Mouse (Mus musculus): ENCODE measurements around the gene Lrch3. TPM values are rescaled to one million over a fixed set of nuclear protein-coding genes. Genes with fewer than 3 reads are reported as not detected.
A peak's percentile ranks its signal among the peaks of the same experiment; 100 is the strongest.
"Not testable (repeated sequence)": the region's sequence is repeated elsewhere in the genome, so short reads cannot be mapped to it uniquely, and the experiment has no call there.

The Lrch3 gene
- total RNA-seq, 2 experiments from 2014 or later, result 13.2 to 14.6 TPM

GRCm38 (mm10) chr16:32906186-32906585 is 7.7 kb upstream of the Lrch3 start:
- DNase-seq, result no peak
- intact Hi-C loops (cut with DNase I), result no loop called here

- intact Hi-C loops (cut with DNase I), result no loop called here
- DNase-seq, result no peak
These were observed 7.2 kb upstream of the Lrch3 start for GRCm38 (mm10) chr16:32906727-32907126.

- intact Hi-C loops (cut with DNase I), result loop anchor here (5.0 kb wide), 1 partner anchor 44 kb away; no protein-coding TSS in a partner anchor
- DNase-seq, result no peak
These were observed 688 bp upstream of the Lrch3 start for GRCm38 (mm10) chr16:32913212-32913611.

- no peak for DNase-seq
- intact Hi-C loops (cut with DNase I), result loop anchor here (5.0 kb wide), 1 partner anchor 97 kb away; no protein-coding TSS in a partner anchor
These were observed 1.6 kb downstream of the Lrch3 start for GRCm38 (mm10) chr16:32915292-32916068.

- intact Hi-C loops (cut with DNase I); DNase-seq: not testable (repeated sequence)
These were observed 12.7 kb downstream of the Lrch3 start for GRCm38 (mm10) chr16:32926629-32927028.

- intact Hi-C loops (cut with DNase I), result no loop called here
These were observed 13.1 kb downstream of the Lrch3 start for GRCm38 (mm10) chr16:32927044-32927443.

GRCm38 (mm10) chr16:32929918-32930317 is 16.0 kb downstream of the Lrch3 start:
- no peak for DNase-seq
- intact Hi-C loops (cut with DNase I), result no loop called here

More at GRCm38 (mm10) chr16:32927044-32927443, 13.1 kb downstream of the Lrch3 start:
- no peak for DNase-seq

GRCm38 (mm10) chr16:32934470-32934869 is 20.6 kb downstream of the Lrch3 start:
- no peak for DNase-seq
- intact Hi-C loops (cut with DNase I), result no loop called here

- DNase-seq, result no peak
- intact Hi-C loops (cut with DNase I), result no loop called here
These were observed 21.2 kb downstream of the Lrch3 start for GRCm38 (mm10) chr16:32935088-32935487.

- DNase-seq, result no peak
- intact Hi-C loops (cut with DNase I), result no loop called here
These were observed 23.5 kb downstream of the Lrch3 start for GRCm38 (mm10) chr16:32937358-32937757.

- DNase-seq, result peak; percentile 25 to 40
- intact Hi-C loops (cut with DNase I), result not testable (repeated sequence)
These were observed 25.4 kb downstream of the Lrch3 start for GRCm38 (mm10) chr16:32939301-32939700.

GRCm38 (mm10) chr16:32939716-32940115 is 25.8 kb downstream of the Lrch3 start:
- intact Hi-C loops (cut with DNase I); DNase-seq: not testable (repeated sequence)

GRCm38 (mm10) chr16:32941226-32941625 is 27.3 kb downstream of the Lrch3 start:
- intact Hi-C loops (cut with DNase I); DNase-seq: not testable (repeated sequence)

- intact Hi-C loops (cut with DNase I), result no loop called here
- no peak for DNase-seq
These were observed 28.8 kb downstream of the Lrch3 start for GRCm38 (mm10) chr16:32942694-32943093.

GRCm38 (mm10) chr16:32945379-32945778 is 31.5 kb downstream of the Lrch3 start:
- intact Hi-C loops (cut with DNase I), result no loop called here
- DNase-seq, result no peak

- intact Hi-C loops (cut with DNase I), result no loop called here
- DNase-seq, result no peak
These were observed 34.1 kb downstream of the Lrch3 start for GRCm38 (mm10) chr16:32948016-32948415.

- no peak for DNase-seq
- intact Hi-C loops (cut with DNase I), result no loop called here
These were observed 34.8 kb downstream of the Lrch3 start for GRCm38 (mm10) chr16:32948656-32949055.

GRCm38 (mm10) chr16:32949281-32949680 is 35.4 kb downstream of the Lrch3 start:
- intact Hi-C loops (cut with DNase I), result no loop called here
- DNase-seq, result no peak

- intact Hi-C loops (cut with DNase I), result no loop called here
- no peak for DNase-seq
These were observed 37.2 kb downstream of the Lrch3 start for GRCm38 (mm10) chr16:32951074-32951473.

GRCm38 (mm10) chr16:32953806-32954205 is 39.9 kb downstream of the Lrch3 start:
- intact Hi-C loops (cut with DNase I), result no loop called here
- no peak for DNase-seq

- intact Hi-C loops (cut with DNase I), result no loop called here
- no peak for DNase-seq
These were observed 40.4 kb downstream of the Lrch3 start for GRCm38 (mm10) chr16:32954304-32954703.

- intact Hi-C loops (cut with DNase I), result loop anchor here (5.0 kb wide), 1 partner anchor 45 kb away; the partner anchor contains the start of gene Lrch3
- DNase-seq, result no peak
These were observed 43.0 kb downstream of the Lrch3 start for GRCm38 (mm10) chr16:32956889-32957288.
